Mouse (Mus musculus) midbrain, embryonic 13.5 days (tissue): ENCODE results near the gene Pde8a. TPM values are rescaled to one million over a fixed set of nuclear protein-coding genes. Genes with fewer than 3 reads are reported as not detected.
"Not testable (repeated sequence)": the region's sequence is repeated elsewhere in the genome, so short reads cannot be mapped to it uniquely, and the experiment has no call there.

ENCODE experiments used
- ATAC-seq: fragments of 200-750 bp; cut with Nextera tagmentation; 2 replicates; pipeline ENCODE4 v1.8.0; 2017; ENCODE audit warnings: mild to moderate bottlenecking, moderate TSS enrichment, moderate library complexity
- H3K27ac ChIP-seq: fragments of 300-500 bp; sonication (generic); 2 replicates; pipeline ENCODE4 v1.5.1; 2015; ENCODE audit warnings: inconsistent platforms, mild to moderate bottlenecking, moderate library complexity
- H3K27me3 ChIP-seq: fragments of 300-500 bp; sonication (generic); 2 replicates; pipeline ENCODE4 v1.6.1; 2015; ENCODE audit warnings: mild to moderate bottlenecking, inconsistent platforms
- H3K36me3 ChIP-seq: fragments of 300-500 bp; sonication (generic); 2 replicates; pipeline ENCODE4 v1.6.1; 2015; ENCODE audit warnings: mild to moderate bottlenecking, inconsistent platforms
- H3K4me1 ChIP-seq: fragments of 300-500 bp; sonication (generic); replicated peaks from 2 replicates; pipeline ENCODE4 v1.6.1; 2015; ENCODE audit warnings: inconsistent platforms
- H3K4me2 ChIP-seq: fragments of 300-500 bp; sonication (generic); replicated peaks from 2 replicates; pipeline ENCODE4 v1.6.1; 2015; ENCODE audit warnings: moderate library complexity, mild to moderate bottlenecking, inconsistent platforms
- H3K4me3 ChIP-seq: fragments of 300-500 bp; sonication (generic); replicated peaks from 2 replicates; pipeline ENCODE4 v1.5.1; 2015; ENCODE audit warnings: mild to moderate bottlenecking, inconsistent platforms
- H3K9ac ChIP-seq: fragments of 300-500 bp; sonication (generic); replicated peaks from 2 replicates; pipeline ENCODE4 v1.6.1; 2015; ENCODE audit warnings: mild to moderate bottlenecking, inconsistent platforms
- H3K9me3 ChIP-seq: fragments of 300-500 bp; sonication (generic); 2 replicates; pipeline ENCODE4 v1.6.1; 2016; ENCODE audit warnings: mild to moderate bottlenecking, inconsistent platforms
- WGBS: fragments of 180-500 bp; shearing (Covaris S2); methylation state at CpG from one replicate; pipeline ENCODE4 v1.1.7; 2015; 5-methylcytosine and 5-hydroxymethylcytosine counted together
- polyA plus RNA-seq: library from polyadenylated mRNA; unstranded; fragments of >200 nt; fragmentation: Nextera tagmentation; extraction: Ambion mirVana; gene quantifications from 2 replicates; pipeline ENCODE4 v1.2.1, GENCODE M21; 2015

The Pde8a gene
- polyA plus RNA-seq, 1 experiment from 2014 or later: 2.5 TPM

DNA sequence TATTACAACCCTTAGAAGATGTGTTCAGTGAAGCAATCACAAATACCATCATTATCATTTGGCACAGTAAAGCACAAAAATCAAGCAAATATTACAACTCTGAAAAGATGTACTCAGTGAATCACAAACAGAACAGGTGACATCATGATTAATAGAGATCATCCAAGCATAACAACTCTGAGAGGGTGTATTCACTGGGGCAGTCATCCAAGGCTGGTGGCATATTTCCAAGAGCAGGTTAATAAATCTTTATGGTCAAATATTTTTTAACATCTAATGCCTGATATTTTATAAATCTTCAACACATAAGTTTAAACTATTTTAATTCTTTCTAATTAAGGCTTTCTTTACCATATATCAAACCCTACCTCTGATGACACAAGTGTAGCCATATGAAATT, 27.4 kb upstream of the Pde8a start:
- H3K27ac ChIP-seq, ATAC-seq, H3K4me2 ChIP-seq, H3K4me1 ChIP-seq, H3K4me3 ChIP-seq, H3K9me3 ChIP-seq, H3K36me3 ChIP-seq, H3K27me3 ChIP-seq, H3K9ac ChIP-seq: not testable (repeated sequence)

DNA sequence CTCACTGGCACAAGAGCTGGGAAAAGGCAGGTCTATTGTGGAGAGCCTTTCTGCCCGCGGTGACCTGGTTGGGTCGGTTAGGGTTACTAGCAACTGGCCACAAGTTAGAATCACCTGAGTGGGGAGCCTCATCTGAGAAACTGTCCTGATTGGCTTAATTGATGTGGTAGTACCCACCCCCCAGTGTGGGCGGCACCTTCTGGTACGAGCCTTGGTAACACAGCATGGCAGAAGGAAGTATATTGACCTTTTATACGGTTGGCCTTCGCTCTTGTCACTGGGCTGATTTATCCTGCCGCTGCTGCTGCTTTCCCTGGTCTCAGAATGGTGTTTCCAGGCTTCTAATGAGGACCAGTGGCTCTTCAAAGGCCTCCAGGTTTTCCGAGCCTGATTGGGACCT, 24.2 kb upstream of the Pde8a start:
- H3K4me3 ChIP-seq: no peak overlapping the region
- WGBS: 85% methylated on average over 9 of the region's 9 CpGs
- H3K4me2 ChIP-seq: no peak overlapping the region

DNA sequence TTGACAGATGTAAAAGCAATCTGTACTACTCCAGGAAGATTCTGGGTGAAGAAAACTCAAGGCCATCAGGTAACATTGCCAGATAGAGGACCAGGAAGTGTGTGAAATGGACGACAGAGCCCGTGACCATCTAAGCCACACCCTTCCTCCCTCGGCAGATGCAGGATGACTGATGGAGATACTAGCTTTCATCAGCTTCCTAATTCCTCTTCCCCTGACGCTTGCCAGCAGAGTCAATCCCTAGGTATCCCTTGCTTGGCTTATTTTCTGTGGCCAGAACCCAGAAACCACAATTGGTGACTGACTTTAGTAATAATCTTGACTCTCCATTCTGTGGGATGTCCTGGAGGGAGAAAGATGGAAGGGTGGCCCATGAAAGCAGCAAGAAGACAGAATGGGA, 17.9 kb upstream of the Pde8a start:
- Histone ChIP-seq H3K9ac (no peak overlapping the region), H3K36me3 (no peaks in the 10 kb centered on the region), H3K27me3 (no peaks in the 10 kb centered on the region), H3K4me1 (peaks cover 7% of the 10 kb centered on the region), H3K9me3 (no peaks in the 10 kb centered on the region), H3K27ac (no peak overlapping the region), H3K4me2 (no peak overlapping the region), H3K4me3 (no peak overlapping the region)
- 74% methylated on average over 4 of the region's 4 CpGs for WGBS
- ATAC-seq: no peak

More for the DNA sequence above, 24.2 kb upstream of the Pde8a start:
- no peaks in the 10 kb centered on the region for H3K9me3 ChIP-seq
- H3K27ac ChIP-seq: no peak overlapping the region
- H3K9ac ChIP-seq: no peak overlapping the region
- ATAC-seq: no peak
- no peaks in the 10 kb centered on the region for H3K27me3 ChIP-seq
- H3K36me3 ChIP-seq: no peaks in the 10 kb centered on the region
- no peaks in the 10 kb centered on the region for H3K4me1 ChIP-seq

DNA sequence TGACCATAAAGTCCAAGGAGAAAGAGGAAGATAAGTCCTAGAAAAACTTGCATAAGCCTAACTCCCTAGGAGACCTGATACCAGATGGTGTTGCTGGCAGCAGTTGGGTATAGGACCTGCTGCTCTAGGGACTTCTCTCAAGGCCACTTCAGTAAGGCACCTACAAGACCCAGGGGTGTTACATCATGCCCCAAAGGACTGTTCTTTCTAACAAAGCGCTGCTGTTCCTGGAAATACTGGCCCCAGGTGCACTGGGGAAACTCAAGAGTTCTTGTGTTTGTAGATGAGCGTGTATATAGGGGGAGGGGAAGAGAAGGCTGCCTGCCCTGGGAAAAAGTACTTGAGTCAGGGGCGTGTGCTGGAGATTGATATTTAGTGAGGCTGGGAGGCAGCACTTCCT, 16.6 kb upstream of the Pde8a start:
- Histone ChIP-seq H3K9me3 (no peaks in the 10 kb centered on the region), H3K36me3 (no peaks in the 10 kb centered on the region), H3K4me3 (no peak overlapping the region), H3K9ac (no peak overlapping the region), H3K27me3 (no peaks in the 10 kb centered on the region), H3K4me2 (no peak overlapping the region), H3K4me1 (peaks cover 7% of the 10 kb centered on the region), H3K27ac (no peak overlapping the region)
- no peak for ATAC-seq
- 71% methylated on average over 3 of the region's 3 CpGs for WGBS

DNA sequence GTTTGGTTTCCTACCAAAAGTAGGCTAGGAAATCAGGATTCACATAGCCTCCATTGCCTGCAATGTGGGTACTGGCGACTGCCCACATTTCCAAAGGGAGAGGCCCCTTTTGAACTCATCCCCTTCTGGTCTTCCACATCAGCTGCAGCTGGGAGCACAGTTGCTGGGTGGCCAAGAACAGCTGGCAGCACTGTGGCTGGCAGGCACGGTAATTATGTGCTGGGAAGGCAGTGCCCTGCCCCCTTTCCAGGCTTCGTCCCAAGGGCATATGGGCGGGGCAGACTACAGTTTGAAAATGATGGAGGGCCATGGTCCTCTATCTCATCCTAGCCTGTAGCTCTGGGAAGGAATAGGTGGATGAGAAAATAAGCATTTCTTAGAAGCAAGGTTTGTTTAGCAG, 14.9 kb upstream of the Pde8a start:
- H3K27ac ChIP-seq: no peak overlapping the region
- H3K4me1 ChIP-seq: peaks cover 7% of the 10 kb centered on the region
- H3K9me3 ChIP-seq: no peaks in the 10 kb centered on the region
- no peak overlapping the region for H3K9ac ChIP-seq
- no peak for ATAC-seq
- H3K27me3 ChIP-seq: no peaks in the 10 kb centered on the region
- WGBS: 51% methylated on average over 4 of the region's 4 CpGs
- H3K4me3 ChIP-seq: no peak overlapping the region
- H3K4me2 ChIP-seq: no peak overlapping the region
- H3K36me3 ChIP-seq: no peaks in the 10 kb centered on the region

DNA sequence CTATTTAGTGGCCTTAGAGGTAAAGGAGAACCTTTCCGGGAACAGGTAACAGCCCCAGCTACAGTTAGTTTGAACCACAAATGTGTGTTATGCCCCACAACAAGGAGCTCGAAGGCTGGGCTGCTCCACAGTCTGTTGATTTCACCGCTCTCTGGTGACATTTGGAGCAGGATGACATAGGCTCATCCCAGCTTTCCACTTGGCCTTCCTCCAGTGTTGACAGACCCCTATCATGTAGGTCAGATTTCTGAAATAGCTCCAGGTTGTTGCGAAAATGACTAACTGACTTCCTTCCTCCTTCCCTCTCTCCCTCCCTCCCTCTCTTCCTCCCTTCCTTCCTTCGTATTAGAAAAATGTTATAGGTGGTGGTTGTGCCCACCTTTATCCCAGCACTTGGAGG, 14.3 kb upstream of the Pde8a start:
- no peak overlapping the region for H3K4me2 ChIP-seq
- H3K4me1 ChIP-seq: peaks cover 7% of the 10 kb centered on the region
- H3K9ac ChIP-seq: no peak overlapping the region
- H3K36me3 ChIP-seq: no peaks in the 10 kb centered on the region
- no peak overlapping the region for H3K4me3 ChIP-seq
- WGBS: 79% methylated on average over 5 of the region's 5 CpGs
- H3K27ac ChIP-seq: no peak overlapping the region
- no peaks in the 10 kb centered on the region for H3K27me3 ChIP-seq
- no peak for ATAC-seq
- H3K9me3 ChIP-seq: no peaks in the 10 kb centered on the region

DNA sequence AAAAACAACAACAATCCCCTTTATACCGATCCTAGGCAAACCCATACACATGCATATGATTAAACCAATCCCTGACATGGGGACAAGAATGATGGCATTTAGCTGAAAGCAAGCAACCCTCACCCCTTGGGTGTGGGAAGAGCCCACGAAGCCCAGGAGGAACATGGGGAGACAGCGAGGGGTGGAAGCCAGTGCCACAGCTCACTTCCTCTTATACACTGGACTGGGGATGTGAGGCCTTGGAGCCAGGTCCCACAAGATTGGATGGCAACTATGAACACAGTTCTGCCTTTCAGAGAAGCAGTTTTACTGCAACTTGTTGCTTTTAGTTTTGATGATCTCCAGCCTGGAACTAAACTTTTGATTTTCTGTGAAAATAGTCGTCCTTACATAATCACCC, 13.6 kb upstream of the Pde8a start:
- Histone ChIP-seq H3K9me3 (no peaks in the 10 kb centered on the region), H3K27me3 (no peaks in the 10 kb centered on the region), H3K4me2 (no peak overlapping the region), H3K9ac (no peak overlapping the region), H3K36me3 (no peaks in the 10 kb centered on the region), H3K27ac (no peak overlapping the region), H3K4me3 (no peak overlapping the region), H3K4me1 (peaks cover 7% of the 10 kb centered on the region)
- ATAC-seq: no peak
- WGBS: 67% methylated on average over 4 of the region's 4 CpGs

DNA sequence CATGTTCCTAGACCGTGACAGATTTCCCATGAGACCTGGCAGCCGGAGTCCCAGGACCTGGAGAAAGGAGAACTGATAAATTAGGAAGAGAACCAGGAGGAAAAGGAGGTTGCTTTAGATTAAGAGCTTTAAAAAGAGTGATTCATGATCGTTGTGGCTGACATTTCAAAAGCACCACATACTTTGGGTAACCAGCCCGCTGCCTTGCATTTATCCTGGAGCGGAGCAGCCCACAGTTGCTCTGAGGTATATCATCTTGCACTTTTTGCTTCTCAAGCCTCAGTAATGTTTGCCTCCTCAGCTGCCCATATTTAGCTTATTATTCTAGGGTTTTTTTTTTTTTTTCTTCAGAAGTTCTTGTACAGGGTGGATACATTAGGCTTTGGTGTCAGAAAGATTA, 11.0 kb upstream of the Pde8a start:
- Histone ChIP-seq H3K9me3 (no peaks in the 10 kb centered on the region), H3K27me3 (no peaks in the 10 kb centered on the region), H3K4me2 (no peak overlapping the region), H3K4me3 (no peak overlapping the region), H3K4me1 (peaks cover 7% of the 10 kb centered on the region), H3K36me3 (no peaks in the 10 kb centered on the region), H3K9ac (no peak overlapping the region), H3K27ac (no peak overlapping the region)
- ATAC-seq: no peak
- 68% methylated on average over 5 of the region's 5 CpGs for WGBS

DNA sequence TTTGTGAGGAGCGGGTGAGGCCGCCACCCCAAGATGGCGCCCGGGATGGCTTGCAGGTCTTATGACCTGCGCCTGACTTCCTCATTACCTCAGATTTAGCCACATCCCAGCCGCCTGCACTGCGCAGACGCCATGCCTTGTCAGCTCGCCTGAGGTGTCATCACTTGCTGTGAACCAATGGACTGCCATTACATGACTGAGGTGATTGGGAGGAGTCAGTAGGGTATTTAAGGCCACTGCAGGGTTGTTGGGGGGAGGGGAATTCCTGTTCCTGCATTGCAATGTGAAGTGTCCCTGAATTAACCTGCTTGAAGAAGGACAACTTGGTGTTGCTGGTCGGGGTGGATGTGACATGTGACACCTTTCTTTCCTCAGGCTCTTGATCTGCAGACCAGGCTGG, 9.8 kb upstream of the Pde8a start:
- WGBS: 88% methylated on average over 10 of the region's 10 CpGs
- not testable (repeated sequence) for H3K9me3 ChIP-seq, H3K4me3 ChIP-seq, H3K4me1 ChIP-seq, H3K27ac ChIP-seq, H3K27me3 ChIP-seq, H3K36me3 ChIP-seq, H3K4me2 ChIP-seq, H3K9ac ChIP-seq, ATAC-seq

DNA sequence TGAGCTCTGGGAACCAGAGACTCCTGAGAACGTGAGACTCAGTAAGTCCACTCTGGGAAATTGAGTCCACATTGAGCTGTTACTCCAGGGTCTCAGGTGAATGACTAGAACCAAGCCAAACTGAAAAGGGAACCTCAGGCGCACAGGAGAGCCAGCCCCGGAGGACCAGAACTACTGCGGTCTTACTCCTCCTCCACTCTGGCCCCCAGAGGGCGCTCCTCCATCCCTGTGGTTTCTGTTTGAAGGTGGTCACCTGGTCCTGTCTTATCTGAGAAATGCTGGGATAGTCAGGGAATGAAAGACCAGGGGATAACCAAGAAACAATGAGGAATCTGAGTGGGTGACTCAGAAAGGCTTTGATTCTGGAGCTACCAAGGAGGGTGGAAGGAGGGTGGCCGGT, 4.5 kb upstream of the Pde8a start:
- Histone ChIP-seq H3K4me2 (no peak overlapping the region), H3K4me1 (peaks cover 17% of the 10 kb centered on the region), H3K9ac (no peak overlapping the region), H3K9me3 (no peaks in the 10 kb centered on the region), H3K27me3 (peaks cover 37% of the 10 kb centered on the region), H3K36me3 (no peaks in the 10 kb centered on the region), H3K27ac (no peak overlapping the region), H3K4me3 (no peak overlapping the region)
- WGBS: 20% methylated on average over 6 of the region's 6 CpGs
- no peak for ATAC-seq

DNA sequence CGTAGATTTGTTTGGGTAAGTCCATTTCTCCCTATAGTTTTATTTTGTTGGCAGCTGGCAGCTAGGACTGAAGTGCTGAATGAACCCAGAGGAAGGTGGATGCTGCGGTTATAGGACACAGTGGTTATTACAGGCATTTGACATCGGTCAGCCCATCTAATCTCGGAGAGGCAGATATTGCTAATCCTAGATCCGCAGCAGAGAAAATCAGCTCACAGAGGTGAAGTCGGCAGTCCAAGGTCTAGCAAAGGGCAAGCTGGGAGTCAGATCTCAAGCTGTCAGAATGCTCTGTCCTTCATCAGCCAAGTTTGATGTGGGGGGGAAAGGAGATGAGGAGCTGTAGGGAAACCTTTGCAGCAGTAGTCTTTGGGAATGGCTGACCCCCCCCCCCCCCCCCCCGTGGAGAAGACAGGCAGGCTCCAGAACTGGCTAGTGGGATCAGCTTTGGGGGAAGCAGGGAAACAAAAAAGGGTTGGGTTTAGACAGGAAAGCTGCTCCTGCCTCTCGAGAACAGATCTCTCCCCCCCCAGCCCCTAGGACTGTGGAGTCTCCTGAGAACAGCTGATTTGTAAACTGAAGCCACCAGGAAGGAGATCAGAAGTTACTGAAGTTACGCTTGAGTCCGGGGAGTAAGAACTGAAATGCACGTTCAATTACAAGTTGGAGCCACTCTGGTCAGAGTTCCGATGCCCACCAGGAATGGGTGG, 3.3 kb upstream of the Pde8a start:
- H3K4me1 ChIP-seq: peaks cover 18% of the 10 kb centered on the region
- H3K27ac ChIP-seq: no peak overlapping the region
- no peak overlapping the region for H3K9ac ChIP-seq
- no peaks in the 10 kb centered on the region for H3K9me3 ChIP-seq
- WGBS: 40% methylated on average over 12 of the region's 12 CpGs
- H3K4me3 ChIP-seq: no peak overlapping the region
- H3K4me2 ChIP-seq: no peak overlapping the region
- no peaks in the 10 kb centered on the region for H3K36me3 ChIP-seq
- no peak for ATAC-seq
- peaks cover 49% of the 10 kb centered on the region for H3K27me3 ChIP-seq

DNA sequence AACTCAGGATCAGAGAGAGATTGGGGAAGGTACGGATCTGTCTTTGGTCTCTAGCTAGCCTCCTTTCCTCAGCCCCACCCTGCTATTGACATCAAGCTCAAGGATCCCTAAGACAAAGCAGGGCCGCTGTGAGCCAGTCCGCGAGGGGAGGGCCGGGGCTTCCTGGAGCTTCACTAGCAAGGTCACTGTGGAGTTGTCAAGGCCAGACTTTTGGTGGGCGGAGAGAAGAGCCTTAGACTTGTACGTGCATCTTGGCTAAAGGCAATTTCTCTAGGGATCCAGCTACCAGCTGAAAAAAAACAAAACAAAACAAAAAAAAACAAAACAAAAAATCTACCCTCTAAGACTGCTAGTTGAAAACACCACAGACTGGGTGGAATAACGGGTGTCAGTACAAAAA, 1.6 kb upstream of the Pde8a start:
- peak overlapping the region; percentile 47 for H3K4me3 ChIP-seq
- peak overlapping the region; percentile 62; the same call in 1 of the 2 replicates for H3K4me2 ChIP-seq

DNA sequence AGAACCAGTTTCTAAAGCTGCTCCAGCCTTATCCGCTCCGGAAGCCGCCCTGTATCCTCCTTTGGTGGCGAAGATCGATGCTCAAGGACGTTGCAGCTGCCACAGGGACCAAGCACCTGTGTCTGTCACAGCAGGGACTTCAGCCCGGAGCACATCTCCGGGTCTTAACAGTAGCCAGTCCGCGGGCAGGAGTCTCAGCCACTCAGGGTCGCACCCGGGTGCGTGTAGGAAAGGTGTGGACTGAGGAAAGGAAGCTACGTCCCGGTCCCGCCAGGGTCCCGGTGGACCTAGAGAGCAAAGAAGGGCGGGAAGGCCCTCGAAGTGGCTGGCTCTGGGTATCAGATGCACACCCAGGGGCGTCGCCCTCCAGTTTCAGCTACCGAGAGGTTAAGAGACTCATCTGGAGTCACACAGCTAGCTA, 1.1 kb upstream of the Pde8a start:
- Histone ChIP-seq H3K27me3 (peaks cover 64% of the 10 kb centered on the region), H3K9me3 (no peaks in the 10 kb centered on the region), H3K4me1 (peaks cover 18% of the 10 kb centered on the region), H3K4me3 (peak overlapping the region; percentile 47), H3K4me2 (peak overlapping the region; percentile 62), H3K27ac (peak overlapping the region; percentile 10; the same call in 1 of the 2 replicates), H3K36me3 (no peaks in the 10 kb centered on the region), H3K9ac (peak overlapping the region; percentile 43)
- ATAC-seq: peak; percentile 44
- WGBS: under 1% methylated on average over 22 of the region's 22 CpGs

More for the DNA sequence above, 1.6 kb upstream of the Pde8a start:
- no peak for ATAC-seq
- Histone ChIP-seq H3K27ac (no peak overlapping the region), H3K9me3 (no peaks in the 10 kb centered on the region), H3K36me3 (no peaks in the 10 kb centered on the region), H3K27me3 (peaks cover 64% of the 10 kb centered on the region), H3K9ac (no peak overlapping the region), H3K4me1 (peaks cover 18% of the 10 kb centered on the region)
- 3% methylated on average over 8 of the region's 8 CpGs for WGBS
